Mouse (Mus musculus) small intestine, adult 2 months (tissue): ENCODE data around the gene Gm10337. TPM values are rescaled to one million over a fixed set of nuclear protein-coding genes. Genes with fewer than 3 reads are reported as not detected.

Experiments
- H3K27ac ChIP-seq: fragments of 200-500 bp; 2 replicates; pipeline ENCODE4 v1.5.1; 2012; ENCODE audit warnings: low read depth, low read length, control low read depth, inconsistent platforms; ENCODE audit not compliant: insufficient read depth
- H3K27me3 ChIP-seq: fragments of 200-500 bp; 2 replicates; pipeline ENCODE4 v1.6.1; 2012; ENCODE audit warnings: mild to moderate bottlenecking, moderate library complexity, low read length, inconsistent platforms; ENCODE audit not compliant: control insufficient read depth, insufficient read depth
- H3K36me3 ChIP-seq: fragments of 200-500 bp; 2 replicates; pipeline ENCODE4 v1.6.1; 2012; ENCODE audit warnings: mild to moderate bottlenecking, low read length, control low read depth, inconsistent platforms; ENCODE audit not compliant: control insufficient read depth, insufficient read depth
- H3K4me1 ChIP-seq: fragments of 200-500 bp; 2 replicates; pipeline ENCODE4 v1.6.1; 2012; ENCODE audit warnings: low read length, inconsistent platforms, mixed read lengths; ENCODE audit not compliant: control insufficient read depth, insufficient read depth, insufficient read length
- H3K4me3 ChIP-seq: fragments of 200-500 bp; 2 replicates; pipeline ENCODE4 v1.5.1; 2012; ENCODE audit warnings: low read depth, mild to moderate bottlenecking, control low read depth, inconsistent platforms, low read length, moderate library complexity
- CTCF ChIP-seq: fragments of 200-500 bp; IDR thresholded peaks from 2 replicates; pipeline ENCODE4 v1.5.1; 2012; ENCODE audit warnings: low read depth, mild to moderate bottlenecking, control low read depth, inconsistent platforms, low read length, moderate library complexity, mixed read lengths; ENCODE audit not compliant: insufficient replicate concordance, insufficient read length; ENCODE audit errors: extremely low read depth
- POLR2A ChIP-seq: fragments of 200-500 bp; IDR thresholded peaks from 2 replicates; pipeline ENCODE4 v1.6.1; 2012; ENCODE audit warnings: low read depth, mild to moderate bottlenecking, control low read depth, inconsistent platforms, low read length, moderate library complexity
- WGBS: fragments of 180-500 bp; shearing (Covaris S2); methylation state at CpG from one replicate; pipeline ENCODE4 v1.1.7; 2018; 5-methylcytosine and 5-hydroxymethylcytosine counted together
- polyA plus RNA-seq: library from polyadenylated mRNA; depleted of rRNA; stranded (reverse); fragments of >200 nt; gene quantifications from 2 replicates; pipeline ENCODE4 v1.2.3, GENCODE M21; 2012

Gm10337 gene
- polyA plus RNA-seq, 1 experiment, result not detected

- WGBS, result 4% methylated on average over 34 of the region's 34 CpGs
- no peak overlapping the region for H3K27ac ChIP-seq
Measured at GRCm38 (mm10) chr15:102510590-102511284, 7.2 kb downstream of the Gm10337 start.

GRCm38 (mm10) chr15:102511285-102511833 is 7.8 kb downstream of the Gm10337 start:
- Histone ChIP-seq H3K27me3 (no peaks in the 10 kb centered on the region), H3K27ac (no peak overlapping the region), H3K4me1 (peaks cover 11% of the 10 kb centered on the region), H3K4me3 (no peak overlapping the region), H3K36me3 (no peaks in the 10 kb centered on the region)
- WGBS, result 52% methylated on average over 6 of the region's 6 CpGs
- TF ChIP-seq POLR2A (no peak), CTCF (no peak)

More at GRCm38 (mm10) chr15:102510590-102511284, 7.2 kb downstream of the Gm10337 start:
- H3K4me1 ChIP-seq, result peaks cover 8% of the 10 kb centered on the region
- TF ChIP-seq CTCF, result no peak
- TF ChIP-seq POLR2A, result no peak
- H3K36me3 ChIP-seq, result no peaks in the 10 kb centered on the region
- peak overlapping the region; percentile 93 for H3K4me3 ChIP-seq
- H3K27me3 ChIP-seq, result no peaks in the 10 kb centered on the region

GRCm38 (mm10) chr15:102512010-102512409 is 8.5 kb downstream of the Gm10337 start:
- H3K36me3 ChIP-seq, result no peaks in the 10 kb centered on the region
- no peak overlapping the region for H3K4me3 ChIP-seq
- TF ChIP-seq CTCF, result no peak
- TF ChIP-seq POLR2A, result no peak
- WGBS, result 79% methylated on average over 5 of the region's 5 CpGs
- no peaks in the 10 kb centered on the region for H3K27me3 ChIP-seq
- peaks cover 15% of the 10 kb centered on the region for H3K4me1 ChIP-seq
- no peak overlapping the region for H3K27ac ChIP-seq

GRCm38 (mm10) chr15:102512471-102512870 is 8.9 kb downstream of the Gm10337 start:
- Histone ChIP-seq H3K4me3 (no peak overlapping the region), H3K36me3 (no peaks in the 10 kb centered on the region), H3K27me3 (no peaks in the 10 kb centered on the region), H3K4me1 (peaks cover 15% of the 10 kb centered on the region), H3K27ac (no peak overlapping the region)
- TF ChIP-seq CTCF (no peak), POLR2A (no peak)

- no peak for TF ChIP-seq CTCF
- TF ChIP-seq POLR2A, result no peak
- WGBS, result 85% methylated on average over 3 of the region's 3 CpGs
- H3K27me3 ChIP-seq, result no peaks in the 10 kb centered on the region
- no peak overlapping the region for H3K27ac ChIP-seq
- no peaks in the 10 kb centered on the region for H3K36me3 ChIP-seq
- peaks cover 15% of the 10 kb centered on the region for H3K4me1 ChIP-seq
- H3K4me3 ChIP-seq, result no peak overlapping the region
Measured at GRCm38 (mm10) chr15:102513004-102513403, 9.5 kb downstream of the Gm10337 start.

- no peaks in the 10 kb centered on the region for H3K36me3 ChIP-seq
- TF ChIP-seq POLR2A (no peak), CTCF (no peak)
- WGBS, result 88% methylated on average over 2 of the region's 2 CpGs
- H3K27me3 ChIP-seq, result no peaks in the 10 kb centered on the region
- H3K4me3 ChIP-seq, result no peak overlapping the region
- H3K27ac ChIP-seq, result no peak overlapping the region
- peaks cover 14% of the 10 kb centered on the region for H3K4me1 ChIP-seq
Measured at GRCm38 (mm10) chr15:102515261-102515660, 11.7 kb downstream of the Gm10337 start.

- Histone ChIP-seq H3K27ac (no peak overlapping the region), H3K4me3 (peak overlapping the region; percentile 73; the same call in 1 of the 2 replicates), H3K27me3 (no peaks in the 10 kb centered on the region), H3K4me1 (peaks cover 9% of the 10 kb centered on the region), H3K36me3 (no peaks in the 10 kb centered on the region)
- TF ChIP-seq CTCF (no peak), POLR2A (no peak)
- WGBS, result 78% methylated on average over 4 of the region's 4 CpGs
Measured at GRCm38 (mm10) chr15:102515791-102516190, 12.3 kb downstream of the Gm10337 start.

GRCm38 (mm10) chr15:102516293-102516692 is 12.8 kb downstream of the Gm10337 start:
- Histone ChIP-seq H3K4me1 (peaks cover 9% of the 10 kb centered on the region), H3K36me3 (peaks cover 1% of the 10 kb centered on the region), H3K4me3 (peak overlapping the region; percentile 73), H3K27me3 (no peaks in the 10 kb centered on the region), H3K27ac (no peak overlapping the region)
- TF ChIP-seq POLR2A (no peak), CTCF (no peak)
- WGBS, result 7% methylated on average over 12 of the region's 12 CpGs
